Mouse (Mus musculus): ENCODE measurements around the gene Snx11.
"Not testable (repeated sequence)": the region's sequence is repeated elsewhere in the genome, so short reads cannot be mapped to it uniquely, and the experiment has no call there.

The Snx11 gene

DNA sequence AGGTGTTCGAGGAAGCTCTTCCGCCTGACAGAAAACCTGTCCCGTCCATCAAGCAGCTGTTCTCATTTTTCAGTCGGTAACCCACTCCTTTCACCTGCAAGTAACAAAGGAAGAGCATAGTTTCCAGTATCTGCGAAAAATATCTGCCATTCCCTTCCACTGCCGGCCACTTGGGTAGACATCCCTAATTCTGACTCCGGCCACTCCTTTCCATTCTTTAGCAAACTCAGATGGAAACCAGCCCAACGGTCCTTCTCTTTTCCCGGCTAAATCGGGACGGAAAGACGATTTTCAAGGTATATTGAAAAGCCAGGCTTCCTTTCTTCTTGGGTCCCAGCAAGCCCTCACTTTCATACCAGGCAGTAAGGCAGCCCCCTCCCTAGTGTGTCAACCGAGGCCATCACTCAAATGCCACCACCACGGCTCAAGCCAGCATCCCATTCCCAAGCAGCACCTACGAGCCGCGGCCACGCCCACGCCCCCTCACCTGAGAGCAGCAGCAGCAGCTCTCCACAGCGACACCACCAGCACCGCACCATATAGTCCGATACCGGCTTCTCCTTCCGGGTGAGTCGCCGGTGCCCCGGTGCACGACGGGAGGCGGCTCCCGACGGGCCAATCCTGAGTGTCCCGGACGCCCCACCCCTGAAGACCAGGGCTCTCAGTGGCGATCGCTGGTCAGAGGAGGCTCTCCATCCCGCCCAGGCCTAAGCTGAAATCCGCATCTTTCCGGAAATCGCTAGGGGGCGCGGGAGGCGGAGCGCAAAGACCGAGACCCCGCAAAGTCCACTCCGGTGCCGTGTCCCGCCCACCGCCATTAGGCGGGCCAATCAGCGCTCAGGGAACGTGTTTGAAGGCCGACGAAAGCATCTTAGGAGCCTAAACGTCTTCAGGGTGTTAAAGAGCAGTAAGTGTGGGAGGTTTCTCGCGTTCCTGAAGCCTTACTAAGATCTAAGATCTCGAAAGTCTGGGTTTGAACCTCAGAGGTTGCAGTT lies at the start of gene Snx11:
Gene Snx11, minus strand, starts transcription at position 592 of the 995 bp plus-strand sequence.
- peak; percentile 100 for DNase-seq

- DNase-seq: no peak
These were observed 49.1 kb upstream of the Snx11 start for GRCm38 (mm10) chr11:96826481-96826880.

GRCm38 (mm10) chr11:96824783-96825495 lies 47.6 kb upstream of the Snx11 start:
- peak; percentile 66 to 76 for DNase-seq

GRCm38 (mm10) chr11:96823880-96824782 lies 46.8 kb upstream of the Snx11 start:
- peak; percentile 85 to 92 for DNase-seq

GRCm38 (mm10) chr11:96823471-96823837 lies 46.1 kb upstream of the Snx11 start:
- peak in 1 of 2 experiments; percentile 29 for DNase-seq

GRCm38 (mm10) chr11:96822675-96823470 lies 45.5 kb upstream of the Snx11 start:
- no peak for DNase-seq

- DNase-seq: no peak
These were observed 44.6 kb upstream of the Snx11 start for GRCm38 (mm10) chr11:96821956-96822355.

DNA sequence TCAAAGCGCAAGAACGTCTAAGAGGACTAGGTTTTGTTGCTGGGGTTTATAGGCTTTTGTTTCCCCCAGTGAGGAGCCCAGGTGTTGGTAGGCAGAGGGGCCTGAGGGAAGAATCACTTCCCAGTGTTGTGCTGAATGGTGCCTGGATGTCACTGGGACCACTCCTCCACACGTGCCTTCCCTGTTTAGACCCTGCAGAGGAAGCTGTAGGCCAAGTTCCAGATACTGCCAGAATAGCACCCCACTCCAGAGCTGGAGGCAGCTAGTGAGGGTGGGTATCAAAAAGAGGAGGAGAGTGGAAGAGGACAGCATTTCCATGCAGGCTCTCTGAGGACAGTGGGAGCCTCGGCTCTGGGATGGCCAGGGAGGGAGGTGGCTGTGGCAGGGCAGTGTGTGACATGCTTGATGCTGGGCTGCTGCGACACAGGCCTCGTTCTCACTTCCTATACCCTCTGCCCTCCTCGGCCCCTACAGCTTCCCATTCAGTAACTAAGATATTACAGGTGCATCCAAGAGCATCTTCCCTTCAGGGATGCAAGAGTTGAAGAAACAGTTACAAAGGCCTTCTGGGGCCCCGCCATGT lies 40.9 kb upstream of the Snx11 start:
- no peak for DNase-seq

DNA sequence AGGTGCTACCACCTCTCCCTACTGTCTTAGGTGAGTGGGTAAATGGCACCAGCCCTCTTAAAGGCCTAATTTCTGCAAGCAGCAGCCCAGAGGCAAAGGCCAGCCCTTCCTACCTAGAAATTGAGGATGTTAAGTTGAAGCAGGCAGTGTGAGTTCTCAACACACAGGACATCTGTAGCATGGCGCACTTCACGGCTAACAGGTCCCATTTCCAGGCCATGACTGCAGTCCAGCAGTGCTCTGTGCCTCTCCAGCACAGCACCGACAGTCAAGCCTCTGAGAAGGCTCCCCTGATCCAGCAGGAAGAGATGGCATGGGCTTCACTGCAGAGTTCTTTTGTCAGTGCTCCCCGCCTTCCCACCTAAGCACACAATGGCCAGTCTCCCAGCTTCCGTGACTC lies 39.6 kb upstream of the Snx11 start:
- no peak for DNase-seq

GRCm38 (mm10) chr11:96816494-96816893 lies 39.1 kb upstream of the Snx11 start:
- DNase-seq: no peak

- no peak for DNase-seq
These were observed 38.5 kb upstream of the Snx11 start for GRCm38 (mm10) chr11:96815895-96816294.

DNA sequence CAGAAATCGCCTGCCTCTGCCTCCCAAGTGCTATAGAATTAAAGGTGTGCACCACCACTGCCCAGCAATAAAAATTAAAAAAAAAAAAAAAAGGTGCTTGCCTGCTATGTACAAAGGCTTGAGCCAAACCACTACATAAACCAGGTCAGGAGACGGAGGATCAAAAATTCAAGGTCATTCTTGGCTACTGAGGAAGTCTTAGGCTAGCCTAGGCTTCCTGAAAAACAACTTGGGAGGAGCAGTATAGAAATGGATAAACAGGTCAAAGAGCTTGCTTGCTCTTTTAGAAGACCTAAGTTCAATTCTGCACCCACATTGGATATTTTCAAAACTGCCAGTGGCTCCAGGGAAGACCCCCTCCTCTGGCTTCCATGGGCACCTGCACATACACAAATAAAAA lies 37.1 kb upstream of the Snx11 start:
- DNase-seq: no peak

DNA sequence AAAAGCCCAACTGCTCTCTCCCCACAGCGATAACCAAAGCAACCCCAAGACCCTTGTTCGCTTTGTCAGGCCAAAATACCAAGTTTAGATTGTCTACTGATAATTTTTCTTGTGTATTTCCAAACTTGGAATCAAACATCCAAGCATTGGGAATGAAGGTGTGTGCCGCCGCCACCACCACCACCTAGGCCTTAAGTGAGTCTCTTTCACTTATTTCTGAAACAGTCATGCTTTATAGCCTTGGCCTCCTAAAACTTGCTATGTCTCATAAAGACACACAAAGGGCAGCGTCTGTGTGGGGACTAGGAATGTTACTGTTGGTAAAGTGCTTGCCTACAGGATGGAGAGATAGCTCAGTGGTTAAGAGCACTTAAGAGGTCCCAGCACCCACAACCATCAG lies 36.6 kb upstream of the Snx11 start:
- no peak for DNase-seq

GRCm38 (mm10) chr11:96813455-96813854 lies 36.1 kb upstream of the Snx11 start:
- no peak for DNase-seq

DNA sequence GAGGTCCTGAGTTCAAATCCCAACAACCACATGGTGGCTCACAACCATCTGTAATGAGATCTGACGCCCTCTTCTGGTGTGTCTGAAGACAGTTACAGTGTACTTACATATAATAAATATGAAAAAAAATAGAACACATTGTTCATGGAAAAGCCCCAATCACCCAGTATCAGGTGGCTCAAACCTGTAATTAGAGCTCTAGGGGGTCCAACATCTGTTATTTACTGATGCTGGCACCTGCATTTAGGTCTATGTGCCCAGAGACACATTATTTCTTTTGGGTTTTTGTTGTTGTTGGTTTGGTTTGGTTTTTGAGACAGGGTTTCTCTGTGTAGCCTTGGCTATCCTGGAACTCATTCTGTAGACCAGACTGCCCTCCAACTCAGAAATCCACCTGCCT lies 33.8 kb upstream of the Snx11 start:
- DNase-seq: not testable (repeated sequence)

DNA sequence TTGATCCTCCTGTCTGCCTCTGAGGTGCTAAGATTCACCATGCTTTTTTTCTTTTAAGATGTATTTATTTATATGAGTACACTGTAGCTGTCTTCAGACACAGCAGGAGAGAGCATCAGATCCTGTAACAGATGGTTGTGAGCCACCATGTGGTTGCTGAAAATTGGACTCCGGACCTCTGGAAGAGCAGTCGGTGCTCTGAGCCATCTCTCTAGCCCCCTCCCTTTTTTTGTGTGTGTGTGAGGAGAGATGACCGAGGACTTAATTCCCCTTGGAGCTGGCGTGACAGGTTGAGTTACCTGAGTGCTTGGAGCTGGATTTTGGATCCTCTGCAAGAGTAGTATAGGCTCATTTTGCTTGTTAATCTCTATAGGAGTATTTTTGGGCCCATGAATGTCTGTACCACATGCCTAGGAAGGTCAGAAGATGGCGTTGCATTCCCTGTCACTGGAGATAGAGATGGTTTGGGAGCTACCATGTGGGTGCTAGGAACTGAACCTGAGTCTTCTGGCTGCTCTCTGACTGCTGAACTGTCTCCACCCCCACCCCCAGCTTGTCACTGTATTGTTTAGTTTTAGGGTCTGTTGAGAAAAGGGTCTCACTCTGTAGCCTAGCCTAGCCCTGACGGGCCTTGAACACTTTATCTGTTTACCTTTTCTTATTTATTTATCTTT lies 32.3 kb upstream of the Snx11 start:
- DNase-seq: peak; percentile 44 to 60

GRCm38 (mm10) chr11:96808066-96808465 lies 30.7 kb upstream of the Snx11 start:
- DNase-seq: no peak

DNA sequence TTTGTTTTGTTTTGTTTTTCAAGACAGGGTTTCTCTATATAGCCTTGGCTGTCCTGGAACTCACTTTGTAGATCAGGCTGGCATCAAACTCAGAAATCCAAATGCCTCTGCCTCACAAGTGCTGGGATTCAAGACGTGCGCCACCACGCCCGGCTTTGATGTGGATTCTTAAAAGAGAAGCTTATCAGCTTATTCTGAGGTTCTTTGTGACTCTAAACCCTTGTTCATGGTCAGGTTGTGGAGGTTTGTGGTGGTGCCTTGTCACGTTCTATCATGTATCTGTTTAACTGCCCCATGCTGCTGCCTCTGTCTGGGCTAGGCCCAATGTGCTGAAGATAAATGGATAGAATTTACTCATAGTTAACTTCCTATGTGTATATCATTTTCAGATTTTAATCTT lies 28.2 kb upstream of the Snx11 start:
- DNase-seq: no peak

GRCm38 (mm10) chr11:96799511-96799910 lies 22.2 kb upstream of the Snx11 start:
- no peak for DNase-seq

DNA sequence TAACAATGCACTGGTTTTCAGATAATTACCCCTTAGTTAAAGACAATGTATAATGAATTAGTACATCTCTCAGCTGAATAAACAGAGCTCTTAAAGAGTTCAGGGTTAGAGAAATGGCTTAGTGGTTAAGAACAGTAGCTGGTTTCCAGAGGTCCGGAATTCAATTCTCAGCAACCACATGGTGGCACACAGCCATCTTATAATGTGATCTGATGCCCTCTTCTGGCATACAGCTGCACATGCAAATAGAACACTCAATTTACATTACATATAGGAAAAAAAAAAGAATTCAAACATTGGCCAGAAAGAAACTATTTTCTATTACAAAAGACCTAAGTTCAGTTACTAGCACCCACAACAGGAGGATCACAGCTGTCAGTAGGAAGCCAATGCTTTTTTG lies 19.2 kb upstream of the Snx11 start:
- DNase-seq: no peak

GRCm38 (mm10) chr11:96796081-96796480 lies 18.7 kb upstream of the Snx11 start:
- DNase-seq: no peak

Data from cerebellum, adult 18-20 months (tissue).